Mouse (Mus musculus) heart, adult 11 months (tissue): ENCODE measurements at regions not wholly inside any gene's neighbourhood (a gene's known extent, or its start where the extent isn't known, plus 50 kb on each side); places are given as distances from the start of the nearest gene placed in this dataset.

ENCODE experiments used
- DNase-seq: peaks from one replicate; pipeline ENCODE4 v3.0.0; 2022

DNA sequence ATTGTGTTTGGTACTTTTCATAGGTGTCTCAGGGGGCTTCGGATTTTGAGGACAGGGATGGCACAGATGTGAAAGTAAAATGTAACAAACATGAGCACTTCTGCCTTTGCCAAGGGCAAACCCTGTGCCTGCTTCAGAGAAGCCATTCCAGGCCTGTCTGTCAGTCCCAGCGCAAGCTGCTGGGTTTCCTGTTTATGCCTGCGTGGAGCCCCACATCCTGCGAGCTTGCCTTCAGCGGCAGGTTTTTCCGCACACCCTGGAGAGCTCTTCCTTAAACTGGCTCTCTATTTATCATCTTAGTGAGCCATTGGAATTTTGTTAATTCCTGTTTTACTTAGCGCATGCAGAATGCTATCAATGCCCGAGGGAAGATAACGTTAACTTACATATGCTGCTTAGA lies 159.5 kb downstream of the Zfp281 start:
- DNase-seq, result peak; percentile 90

DNA sequence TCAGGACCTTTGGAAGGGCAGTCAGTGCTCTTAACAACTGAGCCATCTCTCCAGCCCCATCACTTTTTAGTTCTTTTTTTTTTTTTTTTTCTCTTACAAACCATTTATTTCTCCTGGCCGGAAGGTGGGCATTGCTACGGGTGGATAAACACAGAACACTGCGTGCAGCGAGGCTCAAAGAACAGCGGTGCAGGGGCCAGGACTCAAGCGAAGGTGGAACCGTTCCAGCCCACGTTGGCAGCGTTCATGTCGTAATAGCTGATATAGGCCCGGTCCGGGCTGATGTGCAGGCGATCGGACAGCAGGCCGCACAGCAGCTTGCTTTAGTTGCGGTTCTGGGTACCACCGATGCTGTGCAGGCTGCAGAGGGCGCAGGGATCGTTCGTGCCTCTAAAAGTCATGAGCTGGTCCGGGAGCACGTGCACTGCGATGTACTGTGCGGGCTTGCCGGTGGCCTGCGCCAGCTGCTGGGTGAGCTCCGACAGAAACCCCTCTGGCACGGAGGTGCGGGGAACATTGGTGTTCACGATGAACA lies 164.3 kb downstream of the Zfp281 start:
- DNase-seq, result peak; percentile 78

DNA sequence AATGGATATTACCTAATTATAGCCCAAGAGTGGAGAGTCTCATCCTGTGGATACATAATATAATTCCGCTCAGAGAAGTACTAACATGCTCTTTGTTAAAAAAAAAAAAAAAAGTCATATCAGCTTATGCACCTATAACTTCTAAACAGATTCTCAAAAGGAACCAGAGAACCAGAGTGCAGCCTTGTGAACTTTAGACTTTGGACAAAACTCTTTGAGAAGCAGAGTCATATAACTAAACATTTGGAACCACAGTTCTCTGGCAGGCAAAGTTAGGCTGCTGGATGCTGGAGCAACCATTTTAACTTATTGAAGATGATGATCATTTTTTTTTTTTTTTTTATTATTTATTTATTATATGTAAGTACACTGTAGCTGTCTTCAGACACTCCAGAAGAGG lies 166.9 kb downstream of the Zfp281 start:
- no peak for DNase-seq
